Mouse (Mus musculus) MEL (cell line): ENCODE results near the gene Lrch3. TPM values are rescaled to one million over a fixed set of nuclear protein-coding genes. Genes with fewer than 3 reads are reported as not detected.
"Not testable (repeated sequence)": the region's sequence is repeated elsewhere in the genome, so short reads cannot be mapped to it uniquely, and the experiment has no call there.

Experiments
- DNase-seq: peaks from one replicate; pipeline ENCODE4 v3.0.0; 2011; ENCODE audit warnings: low read depth, low spot score
- H3K27ac ChIP-seq: 2 replicates; pipeline ENCODE4 v1.5.1; 2012; ENCODE audit warnings: low read depth, mild to moderate bottlenecking, control low read depth, low read length, moderate library complexity; ENCODE audit not compliant: control insufficient read depth
- H3K27me3 ChIP-seq, 2 experiments: fragments of 150-350 bp in 1 of 2; sonication (generic) in 1 of 2; 2 replicates each; pipeline ENCODE4 v1.6.1; 2012; ENCODE audit warnings: low read length in 2 of 2, mild to moderate bottlenecking in 2 of 2, improper control_type of control experiment in 1 of 2, moderate library complexity in 1 of 2; ENCODE audit not compliant: insufficient read depth in 2 of 2, control insufficient read depth in 1 of 2
- H3K36me3 ChIP-seq, 2 experiments: 2 replicates each; pipeline ENCODE4 v1.6.1; 2012 to 2014; ENCODE audit warnings: low read length in 2 of 2, improper control_type of control experiment in 1 of 2, inconsistent platforms in 1 of 2, mild to moderate bottlenecking in 1 of 2; ENCODE audit not compliant: insufficient read depth in 2 of 2, control insufficient read depth in 1 of 2
- H3K4me1 ChIP-seq, 2 experiments: fragments of 150-350 bp in 1 of 2; sonication (generic) in 1 of 2; 2 replicates each; pipeline ENCODE4 v1.6.1; 2012; ENCODE audit warnings: low read length in 2 of 2, improper control_type of control experiment in 1 of 2, mild to moderate bottlenecking in 1 of 2; ENCODE audit not compliant: insufficient read depth in 2 of 2, control insufficient read depth in 1 of 2
- H3K4me3 ChIP-seq, 2 experiments: fragments of 150-350 bp in 1 of 2; sonication (generic) in 1 of 2; 2 replicates each; pipeline ENCODE4 v1.5.1; 2012; ENCODE audit warnings: low read depth in 2 of 2, low read length in 2 of 2, mild to moderate bottlenecking in 2 of 2, moderate library complexity in 2 of 2, control low read depth in 1 of 2, improper control_type of control experiment in 1 of 2; ENCODE audit not compliant: control insufficient read depth in 1 of 2, insufficient read depth in 1 of 2
- H3K79me2 ChIP-seq: 2 replicates; pipeline ENCODE4 v1.6.1; 2012; ENCODE audit warnings: mild to moderate bottlenecking, low read length, moderate library complexity; ENCODE audit not compliant: control insufficient read depth, poor library complexity, insufficient read depth
- H3K9ac ChIP-seq: 2 replicates; pipeline ENCODE4 v1.6.1; 2012; ENCODE audit warnings: low read depth, mild to moderate bottlenecking, control low read depth, low read length, moderate library complexity; ENCODE audit not compliant: control insufficient read depth, poor library complexity, severe bottlenecking
- H3K9me3 ChIP-seq: fragments of 150-350 bp; sonication (generic); replicated peaks from 2 replicates; pipeline ENCODE4 v1.6.1; 2012; ENCODE audit warnings: mild to moderate bottlenecking, low read length, improper control_type of control experiment, moderate library complexity; ENCODE audit not compliant: insufficient read depth
- BHLHE40 ChIP-seq: IDR thresholded peaks from 2 replicates; pipeline ENCODE4 v1.6.1; 2012; ENCODE audit warnings: low read depth, mild to moderate bottlenecking, inconsistent platforms, low read length, improper control_type of control experiment, borderline replicate concordance
- CHD1 ChIP-seq: IDR thresholded peaks from 2 replicates; pipeline ENCODE4 v1.6.1; 2012; ENCODE audit warnings: low read depth, mild to moderate bottlenecking, inconsistent platforms, low read length, improper control_type of control experiment
- CTCF ChIP-seq, 3 experiments: IDR thresholded peaks in 2 of 3; conservative IDR thresholded peaks in 1 of 3; 2 replicates each; pipeline ENCODE4 v1.5.1; 2011 to 2012; ENCODE audit warnings: low read length in 3 of 3, low read depth in 2 of 3, mild to moderate bottlenecking in 2 of 3, improper control_type of control experiment in 1 of 3, inconsistent platforms in 1 of 3, mixed read lengths in 1 of 3, moderate library complexity in 1 of 3; ENCODE audit not compliant: control insufficient read depth in 1 of 3, insufficient read depth in 1 of 3, poor library complexity in 1 of 3, severe bottlenecking in 1 of 3
- E2F4 ChIP-seq: IDR thresholded peaks from 2 replicates; pipeline ENCODE4 v1.6.1; 2011; ENCODE audit warnings: low read depth, low read length, improper control_type of control experiment, borderline replicate concordance
- ELF1 ChIP-seq: IDR thresholded peaks from 2 replicates; pipeline ENCODE4 v1.6.1; 2014; ENCODE audit warnings: low read depth, mild to moderate bottlenecking, inconsistent platforms, low read length, improper control_type of control experiment, moderate library complexity
- ETS1 ChIP-seq: IDR thresholded peaks from 2 replicates; pipeline ENCODE4 v1.6.1; 2012; ENCODE audit warnings: low read depth, mild to moderate bottlenecking, inconsistent platforms, low read length, improper control_type of control experiment, moderate library complexity
- GATA1 ChIP-seq: IDR thresholded peaks from 2 replicates; pipeline ENCODE4 v1.6.1; 2011; ENCODE audit warnings: low read depth, low read length, improper control_type of control experiment
- JUND ChIP-seq: IDR thresholded peaks from 2 replicates; pipeline ENCODE4 v1.6.1; 2011; ENCODE audit warnings: low read depth, mild to moderate bottlenecking, improper control_type of control experiment, low read length
- KAT2A ChIP-seq: conservative IDR thresholded peaks from 2 replicates; pipeline ENCODE4 v1.6.1; 2012; ENCODE audit warnings: low read depth, low read length, improper control_type of control experiment, inconsistent platforms
- MAFK ChIP-seq: IDR thresholded peaks from 2 replicates; pipeline ENCODE4 v1.6.1; 2011; ENCODE audit warnings: low read depth, mild to moderate bottlenecking, low read length, improper control_type of control experiment, borderline replicate concordance
- MAX ChIP-seq: IDR thresholded peaks from 2 replicates; pipeline ENCODE4 v1.6.1; 2011; ENCODE audit warnings: low read length, improper control_type of control experiment
- MYB ChIP-seq: IDR thresholded peaks from 2 replicates; pipeline ENCODE4 v1.6.1; 2011; ENCODE audit warnings: mild to moderate bottlenecking, low read depth, low read length, improper control_type of control experiment
- NELFE ChIP-seq: IDR thresholded peaks from 2 replicates; pipeline ENCODE4 v1.6.1; 2011; ENCODE audit warnings: low read depth, low read length, improper control_type of control experiment
- POLR2A ChIP-seq, 2 experiments: IDR thresholded peaks; 2 replicates each; pipeline ENCODE4 v1.6.1; 2011 to 2012; ENCODE audit warnings: low read length in 2 of 2, mild to moderate bottlenecking in 2 of 2, control low read depth in 1 of 2, improper control_type of control experiment in 1 of 2, low read depth in 1 of 2, moderate library complexity in 1 of 2; ENCODE audit not compliant: control insufficient read depth in 1 of 2, insufficient read depth in 1 of 2, poor library complexity in 1 of 2
- POLR2AphosphoS2 ChIP-seq: IDR thresholded peaks from 2 replicates; pipeline ENCODE4 v1.6.1; 2011; ENCODE audit warnings: low read length, improper control_type of control experiment
- POLR2AphosphoS5 ChIP-seq: IDR thresholded peaks from 2 replicates; pipeline ENCODE4 v1.6.1; 2012; ENCODE audit warnings: low read depth, borderline replicate concordance, mild to moderate bottlenecking, inconsistent platforms, low read length, moderate library complexity, mixed read lengths
- RAD21 ChIP-seq: IDR thresholded peaks from 2 replicates; pipeline ENCODE4 v1.6.1; 2011; ENCODE audit warnings: mild to moderate bottlenecking, low read depth, low read length, improper control_type of control experiment
- SIN3A ChIP-seq: IDR thresholded peaks from 2 replicates; pipeline ENCODE4 v1.6.1; 2012; ENCODE audit warnings: low read length, improper control_type of control experiment, inconsistent platforms
- TAL1 ChIP-seq: IDR thresholded peaks from 2 replicates; pipeline ENCODE4 v1.6.1; 2012; ENCODE audit warnings: mild to moderate bottlenecking, inconsistent platforms, low read length, moderate library complexity, mixed read lengths
- TBP ChIP-seq: IDR thresholded peaks from 2 replicates; pipeline ENCODE4 v1.8.0; 2011; ENCODE audit warnings: low read depth, low read length, improper control_type of control experiment
- TCF12 ChIP-seq: IDR thresholded peaks from 2 replicates; pipeline ENCODE4 v1.6.1; 2014; ENCODE audit warnings: low read depth, mild to moderate bottlenecking, inconsistent platforms, low read length, improper control_type of control experiment, moderate library complexity
- USF1 ChIP-seq: IDR thresholded peaks from 2 replicates; pipeline ENCODE4 v1.6.1; 2014; ENCODE audit warnings: low read depth, mild to moderate bottlenecking, inconsistent platforms, low read length, improper control_type of control experiment, moderate library complexity
- ZC3H11A ChIP-seq: IDR thresholded peaks from 2 replicates; pipeline ENCODE4 v1.6.1; 2012; ENCODE audit warnings: low read depth, mild to moderate bottlenecking, inconsistent platforms, low read length, improper control_type of control experiment
- ZKSCAN1 ChIP-seq: IDR thresholded peaks from 2 replicates; pipeline ENCODE4 v1.6.1; 2012; ENCODE audit warnings: low read depth, mild to moderate bottlenecking, inconsistent platforms, low read length, improper control_type of control experiment, moderate library complexity
- ZMIZ1 ChIP-seq: IDR thresholded peaks from 2 replicates; pipeline ENCODE4 v1.6.1; 2012; ENCODE audit warnings: low read depth, mild to moderate bottlenecking, inconsistent platforms, low read length, improper control_type of control experiment, moderate library complexity
- polyA plus RNA-seq, 2 experiments: library from polyadenylated mRNA; stranded (reverse) in 1 of 2; unstranded in 1 of 2; fragments of >175 nt in 1 of 2; fragments of >200 nt in 1 of 2; gene quantifications; 2 replicates each; pipeline versions ENCODE4 v1.2.1 to v1.2.4; 2012; ENCODE audit warnings: low replicate concordance in 2 of 2, low read depth in 1 of 2; ENCODE audit not compliant: insufficient read length in 2 of 2, insufficient read depth in 1 of 2, missing spikeins in 1 of 2
- total RNA-seq: library from RNA; depleted of rRNA; stranded (reverse); fragments of 300-350 nt; gene quantifications from 2 replicates; pipeline ENCODE4 v1.2.3, GENCODE M21; 2012

Lrch3 gene
- total and polyA plus RNA-seq, 3 experiments = 8.6 to 17.0 TPM; not detected in 1

DNA sequence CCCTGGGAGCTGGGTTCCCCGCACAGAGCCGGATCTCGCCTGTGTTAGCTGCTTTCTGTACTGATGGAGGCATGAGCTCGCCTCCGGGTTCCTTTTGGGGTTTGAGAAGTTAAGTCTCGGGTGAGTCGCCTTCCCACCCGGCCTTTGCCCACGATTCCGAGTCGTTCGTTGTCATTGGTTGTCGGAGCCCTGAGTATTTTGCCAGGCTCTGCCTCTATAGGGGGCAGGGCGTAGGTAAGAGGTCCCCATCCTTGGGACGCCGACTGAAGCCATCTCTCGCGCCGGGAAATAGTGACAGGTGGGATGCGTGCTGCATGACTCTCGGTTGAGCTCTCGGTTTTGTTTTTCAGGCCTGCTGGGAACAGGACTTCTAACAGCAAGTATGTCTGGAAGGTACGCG is 142.9 kb downstream of the Lrch3 start:
- peak; percentile 41; the same call in 1 of the 2 replicates for TF ChIP-seq POLR2AphosphoS5
- TF ChIP-seq ETS1 = no peak
- no peak for TF ChIP-seq CTCF (IDR thresholded peaks at IDR 0.05 in 2 of 3, conservative IDR thresholded peaks at IDR 0.05 in 1 of 3; ENCODE audit: control insufficient read depth in 1 of 3, insufficient read depth in 1 of 3, low read depth in 2 of 3, low read length in 3 of 3, poor library complexity in 1 of 3, severe bottlenecking in 1 of 3)
- no peak for TF ChIP-seq TCF12
- peak; percentile 95; the same call in 1 of the 2 replicates for TF ChIP-seq CHD1
- no peak for TF ChIP-seq TAL1
- TF ChIP-seq POLR2A (IDR thresholded peaks at IDR 0.05; ENCODE audit: control insufficient read depth in 1 of 2, insufficient read depth in 1 of 2, low read depth in 1 of 2, low read length in 2 of 2, poor library complexity in 1 of 2) = peak in 1 of 2 experiments; percentile 42; a peak in 2 of 4 replicates
- no peak for TF ChIP-seq E2F4
- TF ChIP-seq RAD21 = no peak
- TF ChIP-seq GATA1 = no peak
- TF ChIP-seq USF1 = no peak
- TF ChIP-seq TBP = no peak
- TF ChIP-seq MYB = no peak
- TF ChIP-seq ZKSCAN1 = no peak
- no peak for TF ChIP-seq BHLHE40
- no peak for TF ChIP-seq KAT2A
- TF ChIP-seq ZC3H11A = no peak
- TF ChIP-seq POLR2AphosphoS2 = no peak
- TF ChIP-seq MAFK = no peak
- TF ChIP-seq ELF1 = no peak
- TF ChIP-seq JUND = no peak
- no peak for TF ChIP-seq MAX
- no peak for TF ChIP-seq SIN3A
- TF ChIP-seq NELFE = no peak
- TF ChIP-seq, all 39 proteins: peak for 3
- peak overlapping the region; percentile 98 for H3K9ac ChIP-seq
- peaks cover 0 to 14% of the 10 kb centered on the region in 2 experiments; a peak in 2 of 4 replicates for H3K4me1 ChIP-seq
- peak overlapping the region; percentile 50 to 92 for H3K4me3 ChIP-seq
- peak; percentile 58 for DNase-seq
- peaks cover 30% of the 10 kb centered on the region for H3K79me2 ChIP-seq
- no peaks in the 10 kb centered on the region for H3K27me3 ChIP-seq
- H3K36me3 ChIP-seq = peaks cover 11 to 24% of the 10 kb centered on the region in 2 experiments
- H3K9me3 ChIP-seq = no peaks in the 10 kb centered on the region
- H3K27ac ChIP-seq = peak overlapping the region; percentile 99

- Histone ChIP-seq H3K27ac (peak overlapping the region; percentile 30), H3K4me3 (peak overlapping the region; percentile 50 to 60), H3K4me1 (peaks cover 0 to 14% of the 10 kb centered on the region in 2 experiments; a peak in 2 of 4 replicates), H3K79me2 (peaks cover 32% of the 10 kb centered on the region), H3K36me3 (peaks cover 11 to 24% of the 10 kb centered on the region in 2 experiments), H3K9me3 (no peaks in the 10 kb centered on the region), H3K9ac (peak overlapping the region; percentile 98), H3K27me3 (no peaks in the 10 kb centered on the region)
- peak; percentile 41 for DNase-seq
- TF ChIP-seq TBP = 0 out of 2 replicates have a peak, but pooled peaks have one; percentile 29
- TF ChIP-seq CHD1 = peak; percentile 22; the same call in 1 of the 2 replicates
- 0 out of 2 replicates have a peak, but pooled peaks have one; percentile 25 for TF ChIP-seq ZMIZ1
- no peak for TF ChIP-seq NELFE
Observed at GRCm38 (mm10) chr16:33058033-33058432, 144.1 kb downstream of the Lrch3 start.

- not testable (repeated sequence) for H3K27ac ChIP-seq, H3K27me3 ChIP-seq, H3K9me3 ChIP-seq, DNase-seq
- Histone ChIP-seq H3K4me1 (peaks cover 3 to 17% of the 10 kb centered on the region in 2 experiments; a peak in 3 of 4 replicates), H3K9ac (peak overlapping the region; percentile 98), H3K79me2 (peaks cover 32% of the 10 kb centered on the region), H3K36me3 (peaks cover 11 to 26% of the 10 kb centered on the region in 2 experiments), H3K4me3 (peak overlapping the region in 1 of 2 experiments; percentile 60; a peak in 2 of 4 replicates)
Observed at GRCm38 (mm10) chr16:33058656-33059055, 144.8 kb downstream of the Lrch3 start.
